In the genomic region with DNA sequence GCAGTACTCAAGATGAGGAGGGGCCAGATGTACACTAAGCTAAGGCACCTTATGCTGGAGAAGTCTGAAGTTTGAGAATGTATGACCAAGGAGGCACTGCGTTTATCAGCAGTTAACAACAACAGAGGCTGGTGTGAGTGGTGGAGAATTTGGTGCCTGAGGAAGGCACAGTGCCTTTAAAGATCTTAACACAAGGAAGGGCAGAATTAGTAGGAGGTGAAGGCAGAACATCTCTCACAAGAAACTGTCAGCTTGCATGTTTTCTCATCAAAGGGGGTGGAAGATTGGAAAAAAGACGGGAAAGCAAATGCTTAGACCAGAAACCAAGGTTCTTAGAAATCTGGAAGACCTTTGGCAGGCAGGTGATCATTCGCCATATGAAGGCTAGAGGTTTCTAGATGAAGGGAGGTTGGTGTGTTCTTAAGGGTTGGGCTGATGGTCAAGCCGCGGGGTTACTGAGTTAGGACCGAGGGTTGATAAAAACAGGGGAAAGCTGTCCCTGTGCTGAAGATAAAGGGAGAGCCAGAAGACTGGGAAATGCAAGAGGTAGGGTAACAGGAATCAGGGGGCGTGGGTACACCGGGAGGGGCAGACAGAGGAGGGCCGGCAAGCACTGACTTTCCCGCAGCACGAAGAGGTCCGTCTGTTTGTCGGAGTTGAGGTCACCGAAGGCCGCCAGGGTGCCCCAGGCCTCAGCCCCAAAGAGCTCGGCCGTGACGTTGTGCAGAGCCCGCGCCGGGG, we compare ENCODE assay signal across 8 mouse cellular contexts. TPM values are rescaled to one million over a fixed set of nuclear protein-coding genes. Genes with fewer than 3 reads are reported as not detected.
DNase-seq lines count a peak whose midpoint lies in the region; ATAC-seq and TF ChIP-seq lines count a peak whose summit lies in the region.

No protein-coding gene starts in this region.

- WGBS in kidney, adult 2 months = under 1% methylated on average over 21 of the region's 21 CpGs
- WGBS in forebrain, embryonic 11.5 days = 1% methylated on average over 21 of the region's 21 CpGs
- WGBS in liver, embryonic 11.5 days = 1% methylated on average over 19 of the region's 21 CpGs
- under 1% methylated on average over 21 of the region's 21 CpGs for WGBS in stomach, embryonic 16.5 days

- peak; percentile 2 for DNase-seq in kidney, adult 2 months
- DNase-seq in kidney, postnatal 10 days = no peak
- peak; percentile 58 for DNase-seq in MEL (ENCODE audit: low read depth, low spot score)
- DNase-seq in forebrain, embryonic 11.5 days (ENCODE audit: low spot score) = no peak
- no peak for DNase-seq in liver, embryonic 11.5 days (ENCODE audit: low spot score)
- no peak for DNase-seq in cerebellum, postnatal 14 days
- DNase-seq in lung, postnatal 25 days (ENCODE audit: low spot score) = no peak

- no peaks in the 10 kb centered on the region for H3K9me3 ChIP-seq in MEL (replicated peaks; ENCODE audit: insufficient read depth, low read length)
- H3K9me3 ChIP-seq in forebrain, embryonic 11.5 days (ENCODE audit: control insufficient read depth, low read length) = no peaks in the 10 kb centered on the region
- no peaks in the 10 kb centered on the region for H3K9me3 ChIP-seq in liver, embryonic 11.5 days (ENCODE audit: control insufficient read depth, low read length)
- H3K9me3 ChIP-seq in stomach, embryonic 16.5 days (replicated peaks; ENCODE audit: control insufficient read depth, low read length) = no peaks in the 10 kb centered on the region

- no peak for TF ChIP-seq POLR2A in kidney, adult 2 months (IDR thresholded peaks at IDR 0.05; ENCODE audit: low read depth, low read length)
- TF ChIP-seq POLR2A in MEL (IDR thresholded peaks at IDR 0.05; ENCODE audit: control insufficient read depth in 1 of 2, insufficient read depth in 1 of 2, low read depth in 1 of 2, low read length in 2 of 2, poor library complexity in 1 of 2) = no peak

- no peak for TF ChIP-seq RAD21 in MEL (IDR thresholded peaks at IDR 0.05; ENCODE audit: low read depth, low read length)

- peak overlapping the region; percentile 56 for H3K4me2 ChIP-seq in forebrain, embryonic 11.5 days (ENCODE audit: low read depth, low read length, severe bottlenecking)
- peak overlapping the region; percentile 68 for H3K4me2 ChIP-seq in liver, embryonic 11.5 days
- H3K4me2 ChIP-seq in stomach, embryonic 16.5 days (ENCODE audit: low read depth, low read length) = peak overlapping the region; percentile 86

- peak overlapping the region; percentile 96 for H3K9ac ChIP-seq in MEL (ENCODE audit: control insufficient read depth, low read depth, low read length, poor library complexity, severe bottlenecking)
- peak overlapping the region; percentile 96 for H3K9ac ChIP-seq in forebrain, embryonic 11.5 days (ENCODE audit: low read length)
- peak overlapping the region; percentile 89 for H3K9ac ChIP-seq in liver, embryonic 11.5 days (ENCODE audit: low read depth, low read length)
- H3K9ac ChIP-seq in stomach, embryonic 16.5 days (ENCODE audit: low read length) = peak overlapping the region; percentile 95

- TF ChIP-seq CTCF in kidney, adult 2 months (conservative IDR thresholded peaks at IDR 0.05; ENCODE audit: insufficient read depth, insufficient read length, low read depth, low read length) = no peak
- TF ChIP-seq CTCF in MEL (IDR thresholded peaks at IDR 0.05 in 2 of 3, conservative IDR thresholded peaks at IDR 0.05 in 1 of 3; ENCODE audit: control insufficient read depth in 1 of 3, insufficient read depth in 1 of 3, low read depth in 2 of 3, low read length in 3 of 3, poor library complexity in 1 of 3, severe bottlenecking in 1 of 3) = no peak

- H3K4me1 ChIP-seq in kidney, adult 2 months (ENCODE audit: control insufficient read depth, insufficient read depth, low read length) = peaks cover 5% of the 10 kb centered on the region; the same call in 1 of the 2 replicates
- peaks cover 6 to 14% of the 10 kb centered on the region in 2 experiments; a peak in 3 of 4 replicates for H3K4me1 ChIP-seq in MEL (ENCODE audit: control insufficient read depth in 1 of 2, insufficient read depth in 2 of 2, low read length in 2 of 2)
- no peaks in the 10 kb centered on the region; the same call in 1 of the 2 replicates for H3K4me1 ChIP-seq in forebrain, embryonic 11.5 days (replicated peaks; ENCODE audit: control insufficient read depth, insufficient read depth, low read length)
- peaks cover 8% of the 10 kb centered on the region; the same call in 1 of the 2 replicates for H3K4me1 ChIP-seq in liver, embryonic 11.5 days (replicated peaks; ENCODE audit: control insufficient read depth, insufficient read depth, low read length)
- peaks cover 9% of the 10 kb centered on the region for H3K4me1 ChIP-seq in stomach, embryonic 16.5 days (ENCODE audit: control insufficient read depth, insufficient read depth, low read length)

- H3K27ac ChIP-seq in kidney, adult 2 months (ENCODE audit: insufficient read depth, low read depth, low read length) = peak overlapping the region; percentile 99
- peak overlapping the region; percentile 99 for H3K27ac ChIP-seq in MEL (ENCODE audit: control insufficient read depth, low read depth, low read length)
- peak overlapping the region; percentile 92 for H3K27ac ChIP-seq in forebrain, embryonic 11.5 days (ENCODE audit: low read depth, low read length)
- H3K27ac ChIP-seq in liver, embryonic 11.5 days (ENCODE audit: low read depth, low read length) = peak overlapping the region; percentile 96
- peak overlapping the region; percentile 96 for H3K27ac ChIP-seq in stomach, embryonic 16.5 days (ENCODE audit: low read length)

- no peaks in the 10 kb centered on the region; the same call in 1 of the 2 replicates for H3K36me3 ChIP-seq in kidney, adult 2 months (ENCODE audit: control insufficient read depth, insufficient read depth, low read length)
- H3K36me3 ChIP-seq in MEL (ENCODE audit: control insufficient read depth in 1 of 2, insufficient read depth in 2 of 2, low read length in 2 of 2) = peaks cover 8 to 25% of the 10 kb centered on the region in 2 experiments
- H3K36me3 ChIP-seq in forebrain, embryonic 11.5 days (ENCODE audit: control insufficient read depth, insufficient read depth, low read length) = no peaks in the 10 kb centered on the region; the same call in 1 of the 2 replicates
- peaks cover 2% of the 10 kb centered on the region; the same call in 1 of the 2 replicates for H3K36me3 ChIP-seq in liver, embryonic 11.5 days (ENCODE audit: control insufficient read depth, insufficient read depth, low read length)
- peaks cover 2% of the 10 kb centered on the region; the same call in 1 of the 2 replicates for H3K36me3 ChIP-seq in stomach, embryonic 16.5 days (ENCODE audit: control insufficient read depth, insufficient read depth, low read length)

- peak overlapping the region; percentile 67 for H3K4me3 ChIP-seq in kidney, adult 2 months (ENCODE audit: insufficient read depth, low read depth, low read length)
- H3K4me3 ChIP-seq in MEL (ENCODE audit: control insufficient read depth in 1 of 2, insufficient read depth in 1 of 2, low read depth in 2 of 2, low read length in 2 of 2) = peak overlapping the region; percentile 82 to 95
- H3K4me3 ChIP-seq in forebrain, embryonic 11.5 days (ENCODE audit: low read depth, low read length) = peak overlapping the region; percentile 84
- H3K4me3 ChIP-seq in liver, embryonic 11.5 days (ENCODE audit: low read depth, low read length) = peak overlapping the region; percentile 93
- peak overlapping the region; percentile 92 for H3K4me3 ChIP-seq in stomach, embryonic 16.5 days (replicated peaks; ENCODE audit: low read length)

- peaks cover 23% of the 10 kb centered on the region for H3K79me2 ChIP-seq in MEL (ENCODE audit: control insufficient read depth, insufficient read depth, low read length, poor library complexity)

- no peak for TF ChIP-seq EP300 in MEL (IDR thresholded peaks at IDR 0.05; ENCODE audit: low read depth in 1 of 2, low read length in 2 of 2)

- H3K27me3 ChIP-seq in kidney, adult 2 months (replicated peaks; ENCODE audit: control insufficient read depth, insufficient read depth, low read length) = no peaks in the 10 kb centered on the region
- no peaks in the 10 kb centered on the region for H3K27me3 ChIP-seq in MEL (ENCODE audit: control insufficient read depth in 1 of 2, insufficient read depth in 2 of 2, low read length in 2 of 2)
- H3K27me3 ChIP-seq in forebrain, embryonic 11.5 days (ENCODE audit: control insufficient read depth, insufficient read depth, low read length) = no peaks in the 10 kb centered on the region
- H3K27me3 ChIP-seq in liver, embryonic 11.5 days (replicated peaks; ENCODE audit: control insufficient read depth, insufficient read depth, low read length) = no peaks in the 10 kb centered on the region
- H3K27me3 ChIP-seq in stomach, embryonic 16.5 days (ENCODE audit: control insufficient read depth, insufficient read depth, low read length) = no peaks in the 10 kb centered on the region

- ATAC-seq in forebrain, embryonic 11.5 days (replicated peaks; ENCODE audit: low FRiP score) = no peak
- ATAC-seq in liver, embryonic 11.5 days (replicated peaks; ENCODE audit: low FRiP score) = peak; percentile 63
- ATAC-seq in stomach, embryonic 16.5 days (ENCODE audit: insufficient read depth, low FRiP score) = no peak; the same call in 1 of the 2 replicates

TF ChIP-seq in MEL, 35 proteins besides CTCF, POLR2A, EP300 and RAD21 (continues in another document):
- TF ChIP-seq BHLHE40 (IDR thresholded peaks at IDR 0.05; ENCODE audit: borderline replicate concordance, low read depth, low read length) = no peak
- TF ChIP-seq MAX (IDR thresholded peaks at IDR 0.05; ENCODE audit: low read length) = no peak
- no peak for TF ChIP-seq ELF1 (IDR thresholded peaks at IDR 0.05; ENCODE audit: low read depth, low read length)
- no peak for TF ChIP-seq CHD2 (IDR thresholded peaks at IDR 0.05; ENCODE audit: low read length)
- no peak for TF ChIP-seq SMC3 (IDR thresholded peaks at IDR 0.05; ENCODE audit: low read depth, low read length)

RNA-seq across cellular contexts. Expression of gene Itfg1, which starts 0.6 kb away (rescaled TPM):
- polyA plus RNA-seq in kidney, adult 2 months (2012; rRNA removed) = 37.4 and 39.2 TPM in 2 replicates
- total RNA-seq in MEL (2012; rRNA removed) = 22.8 and 26.7 TPM in 2 replicates
- polyA plus RNA-seq in MEL (2012; ENCODE audit: insufficient read depth in 1 of 2, insufficient read length in 2 of 2, low read depth in 1 of 2, low replicate concordance in 2 of 2, missing spikeins in 1 of 2) = 10 to 100 TPM in 1 of 2 experiments, not detected in 1; 21.8 TPM
- 85.7 and 86.1 TPM in 2 replicates for polyA plus RNA-seq in forebrain, embryonic 11.5 days (2014; fragmentation: Nextera tagmentation; extraction: Ambion mirVana)
- 42.4 and 47.4 TPM in 2 replicates for polyA plus RNA-seq in liver, embryonic 11.5 days (2014; fragmentation: Nextera tagmentation; extraction: Ambion mirVana)
- 67.2 and 71.0 TPM in 2 replicates for polyA plus RNA-seq in stomach, embryonic 16.5 days (2015; fragmentation: Nextera tagmentation; extraction: Ambion mirVana)

RNA-seq across cellular contexts. Expression of gene Phkb, which starts 0.7 kb away (rescaled TPM):
- polyA plus RNA-seq in kidney, adult 2 months (2012; rRNA removed) = 10.6 and 14.8 TPM in 2 replicates
- total RNA-seq in MEL (2012; rRNA removed) = 18.6 and 18.8 TPM in 2 replicates
- 10 to 100 TPM in 1 of 2 experiments, not detected in 1; 14.1 TPM for polyA plus RNA-seq in MEL (2012; ENCODE audit: insufficient read depth in 1 of 2, insufficient read length in 2 of 2, low read depth in 1 of 2, low replicate concordance in 2 of 2, missing spikeins in 1 of 2)
- 39.0 and 51.9 TPM in 2 replicates for polyA plus RNA-seq in forebrain, embryonic 11.5 days (2014; fragmentation: Nextera tagmentation; extraction: Ambion mirVana)
- polyA plus RNA-seq in liver, embryonic 11.5 days (2014; fragmentation: Nextera tagmentation; extraction: Ambion mirVana) = 30.1 and 35.5 TPM in 2 replicates
- polyA plus RNA-seq in stomach, embryonic 16.5 days (2015; fragmentation: Nextera tagmentation; extraction: Ambion mirVana) = 37.3 and 47.7 TPM in 2 replicates

Comparison
In these comparisons a context has a peak if more than half of its experiments do, and no peak if none do; other contexts are left out.
1. DNase-seq: peak in kidney, adult 2 months (single experiment) and MEL (single experiment); none in kidney, postnatal 10 days (single experiment), forebrain, embryonic 11.5 days (single experiment), liver, embryonic 11.5 days (single experiment), cerebellum, postnatal 14 days (0 of 2) and lung, postnatal 25 days (single experiment).
2. Peak in every context shown above with its lines, with median percentiles within 50 percentile points of each other: H3K27ac ChIP-seq, H3K4me3 ChIP-seq, H3K9ac ChIP-seq and H3K4me2 ChIP-seq.